Mouse (Mus musculus): ENCODE results near the gene Insc. TPM values are rescaled to one million over a fixed set of nuclear protein-coding genes. Genes with fewer than 3 reads are reported as not detected.

Insc gene
- 9.0 TPM for polyA plus RNA-seq (2014; fragmentation: Illumina TruSeq; extraction: RNeasy Lipid Tissue Mini Kit (QIAGEN cat#74804); ENCODE audit: low read depth, low replicate concordance)

DNA sequence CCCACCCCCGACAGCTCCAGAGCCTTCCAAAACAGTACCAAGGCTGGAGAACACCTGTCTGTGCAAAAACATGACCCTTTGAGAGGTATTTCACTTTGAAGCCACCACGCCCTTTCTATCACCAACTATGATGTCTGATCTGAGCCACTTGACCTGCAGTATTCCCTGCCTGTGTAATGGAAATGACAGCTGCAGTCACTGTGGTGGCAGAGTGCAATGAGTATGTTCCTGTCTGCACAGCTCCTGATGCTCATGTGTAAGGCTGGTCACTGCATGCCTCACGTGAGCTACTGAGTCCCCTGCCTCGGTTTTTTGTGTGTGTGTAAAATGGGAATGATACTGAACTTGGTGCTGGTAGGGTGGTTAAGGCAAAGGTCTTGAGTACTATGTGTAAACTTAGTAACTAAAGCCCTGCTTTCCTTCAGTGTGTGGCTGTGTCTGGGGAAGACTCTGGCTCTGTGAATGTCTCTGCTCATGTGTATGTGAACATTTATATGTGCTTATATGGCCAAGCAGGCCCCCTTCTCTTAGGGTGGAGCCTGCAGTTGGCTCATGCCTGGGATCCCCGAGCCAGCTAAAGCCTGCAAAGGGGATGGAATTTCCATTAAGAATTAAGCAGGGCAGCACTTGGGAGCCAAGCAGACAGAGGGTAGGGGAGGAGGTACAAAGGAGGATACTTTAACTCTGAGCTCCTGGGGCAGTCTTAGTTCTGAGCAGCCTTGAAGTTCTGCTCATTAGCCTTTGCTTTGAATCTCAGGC, at the start of gene Insc:
Gene Insc, plus strand, starts transcription at position 673 of the 759 bp plus-strand sequence.

DNA sequence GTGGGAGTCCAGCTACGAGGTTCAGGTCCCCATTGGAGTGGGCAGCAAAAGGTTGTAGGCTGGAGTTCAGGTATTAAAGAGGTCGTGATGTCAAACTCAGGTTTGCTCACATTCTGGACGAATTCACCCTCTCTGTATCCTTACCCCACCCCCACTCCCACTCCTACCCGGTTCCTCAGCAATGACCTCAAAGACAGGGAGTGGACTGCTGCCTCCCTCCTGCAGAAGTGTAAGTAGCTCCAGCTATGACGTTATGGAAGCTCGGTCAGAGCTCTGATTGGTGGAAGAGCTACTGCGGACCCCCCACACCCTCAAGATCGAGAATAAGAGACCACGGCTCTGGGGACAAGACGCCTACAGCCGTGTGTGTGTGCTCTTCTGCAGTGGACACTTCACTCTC, 25.2 kb upstream of the Insc start, which contains the start of gene Calcb:
Gene Calcb, plus strand, starts transcription at position 344 of the 400 bp plus-strand sequence.

Other genes starting within 250 kb of the Insc start
- 67.4 TPM for gene Cyp2r1, start 180.7 kb upstream of the Insc start, polyA plus RNA-seq (2014; fragmentation: Illumina TruSeq; extraction: RNeasy Lipid Tissue Mini Kit (QIAGEN cat#74804); ENCODE audit: low read depth, low replicate concordance)
- gene Calca, start 107.3 kb upstream of the Insc start, polyA plus RNA-seq (2014; fragmentation: Illumina TruSeq; extraction: RNeasy Lipid Tissue Mini Kit (QIAGEN cat#74804); ENCODE audit: low read depth, low replicate concordance): not detected
- gene Calcb, start 25.1 kb upstream of the Insc start, polyA plus RNA-seq (2014; fragmentation: Illumina TruSeq; extraction: RNeasy Lipid Tissue Mini Kit (QIAGEN cat#74804); ENCODE audit: low read depth, low replicate concordance): not detected